Mouse (Mus musculus) inflammation-experienced regulatory T-cells (primary cell): ENCODE measurements around the gene Cldn11. TPM values are rescaled to one million over a fixed set of nuclear protein-coding genes. Genes with fewer than 3 reads are reported as not detected.

Experiments
- polyA plus RNA-seq, 2 experiments: library from polyadenylated mRNA; unstranded; fragments of 100-300 nt; shearing (Covaris generic); gene quantifications; one replicate each; pipeline ENCODE4 v1.2.1; 2017

The Cldn11 gene
- not detected for polyA plus RNA-seq

GRCm38 (mm10) chr3:31149706-31150105 is at the start of gene Cldn11:
TSS of gene Cldn11 (plus strand) at chr3:31149920.

Other genes with a start within 250 kb of the Cldn11 start
- 10 to 100 TPM; 17.3 to 31.3 TPM for gene Phc3, start 180.5 kb upstream of the Cldn11 start, polyA plus RNA-seq
- 10 to 100 TPM in 1 of 2 experiments, 1 to 10 TPM in 1; 9.4 to 15.4 TPM for gene Prkci, start 154.2 kb upstream of the Cldn11 start, polyA plus RNA-seq
- 10 to 100 TPM; 38.7 to 51.6 TPM for gene Skil, start 54.9 kb upstream of the Cldn11 start, polyA plus RNA-seq
- 1 to 10 TPM in 1 of 2 experiments, under 1 TPM in 1; 0.04 to 1.0 TPM for gene Slc7a14, start 160.5 kb downstream of the Cldn11 start, polyA plus RNA-seq